Mouse (Mus musculus) midbrain, postnatal 0 days (tissue): ENCODE results near the gene Csf2rb. TPM values are rescaled to one million over a fixed set of nuclear protein-coding genes. Genes with fewer than 3 reads are reported as not detected.
"Not testable (repeated sequence)": the region's sequence is repeated elsewhere in the genome, so short reads cannot be mapped to it uniquely, and the experiment has no call there.

ENCODE experiments used
- ATAC-seq: fragments of 200-750 bp; cut with Nextera tagmentation; 2 replicates; pipeline ENCODE4 v1.8.0; 2017; ENCODE audit warnings: moderate number of reproducible peaks, mild to moderate bottlenecking, moderate TSS enrichment, moderate library complexity; ENCODE audit not compliant: low FRiP score
- DNase-seq: peaks from one replicate; pipeline ENCODE4 v3.0.0-alpha.2; 2015; ENCODE audit warnings: low spot score
- H3K27ac ChIP-seq: fragments of 300-500 bp; sonication (generic); 2 replicates; pipeline ENCODE4 v1.5.1; 2014; ENCODE audit warnings: low read depth, mild to moderate bottlenecking, low read length, mixed read lengths
- H3K27me3 ChIP-seq: fragments of 300-500 bp; sonication (generic); 2 replicates; pipeline ENCODE4 v1.6.1; 2014; ENCODE audit warnings: low read length, control low read depth, mixed read lengths; ENCODE audit not compliant: insufficient read depth
- H3K36me3 ChIP-seq: fragments of 300-500 bp; sonication (generic); 2 replicates; pipeline ENCODE4 v1.6.1; 2014; ENCODE audit warnings: low read length, control low read depth, mixed read lengths; ENCODE audit not compliant: insufficient read depth
- H3K4me1 ChIP-seq: fragments of 300-500 bp; sonication (generic); 2 replicates; pipeline ENCODE4 v1.6.1; 2014; ENCODE audit warnings: mild to moderate bottlenecking, control low read depth, antibody characterized with exemption, low read length, mixed read lengths; ENCODE audit not compliant: insufficient read depth
- H3K4me2 ChIP-seq: fragments of 300-500 bp; sonication (generic); 2 replicates; pipeline ENCODE4 v1.6.1; 2014; ENCODE audit warnings: low read depth, mild to moderate bottlenecking, low read length, mixed read lengths; ENCODE audit not compliant: poor library complexity, severe bottlenecking
- H3K4me3 ChIP-seq: fragments of 300-500 bp; sonication (generic); 2 replicates; pipeline ENCODE4 v1.5.1; 2014; ENCODE audit warnings: low read depth, mild to moderate bottlenecking, low read length, moderate library complexity
- H3K9ac ChIP-seq: fragments of 300-500 bp; sonication (generic); replicated peaks from 2 replicates; pipeline ENCODE4 v1.6.1; 2014; ENCODE audit warnings: mild to moderate bottlenecking, low read length, moderate library complexity, mixed read lengths; ENCODE audit not compliant: poor library complexity, severe bottlenecking
- H3K9me3 ChIP-seq: fragments of 300-500 bp; sonication (generic); 2 replicates; pipeline ENCODE4 v1.6.1; 2016; ENCODE audit warnings: low read length, control low read depth
- CTCF ChIP-seq: IDR thresholded peaks from 2 replicates; pipeline ENCODE4 v1.5.1; 2016; ENCODE audit warnings: antibody characterized with exemption, mild to moderate bottlenecking
- WGBS: fragments of 180-500 bp; shearing (Covaris S2); extraction: QIAGEN DNeasy Blood & Tissue Kit; methylation state at CpG from one replicate; pipeline ENCODE4 v1.1.7; 2014; 5-methylcytosine and 5-hydroxymethylcytosine counted together
- polyA plus RNA-seq: library from polyadenylated mRNA; unstranded; fragments of >200 nt; fragmentation: Nextera tagmentation; extraction: Ambion mirVana; gene quantifications from 2 replicates; pipeline ENCODE4 v1.2.1, GENCODE M21; 2015
- total RNA-seq: library from RNA; depleted of rRNA; stranded (reverse); fragments of >200 nt; gene quantifications from 2 replicates; pipeline ENCODE4 v1.2.3, GENCODE M21; 2014; rRNA removed

Gene Csf2rb
- 1.7 and 2.2 TPM in 2 replicates for total RNA-seq
- polyA plus RNA-seq: 0.63 and 0.90 TPM in 2 replicates

GRCm38 (mm10) chr15:78325671-78326339 is at the start of gene Csf2rb:
Csf2rb (plus strand) TSS chr15:78325752.
- WGBS: 82% methylated on average over 11 of the region's 11 CpGs
- H3K27ac ChIP-seq: no peak within 1 kb of the TSS
- no peak within 1 kb of the TSS for H3K4me2 ChIP-seq
- TF ChIP-seq CTCF: no peak
- H3K27me3 ChIP-seq: no peaks in the 10 kb centered on the region
- H3K36me3 ChIP-seq: no peaks in the 10 kb centered on the region
- ATAC-seq (no peak), DNase-seq (no peak)
- no peaks in the 10 kb centered on the region for H3K9me3 ChIP-seq
- H3K4me1 ChIP-seq: no peaks in the 10 kb centered on the region; the same call in 1 of the 2 replicates
- no peak within 1 kb of the TSS for H3K9ac ChIP-seq
- no peak within 1 kb of the TSS for H3K4me3 ChIP-seq

GRCm38 (mm10) chr15:78278308-78278707 is 47.2 kb upstream of the Csf2rb start:
- Histone ChIP-seq H3K27ac (no peak overlapping the region), H3K4me3 (no peak overlapping the region), H3K36me3 (no peaks in the 10 kb centered on the region), H3K9me3 (no peaks in the 10 kb centered on the region), H3K4me1 (no peaks in the 10 kb centered on the region), H3K27me3 (no peaks in the 10 kb centered on the region), H3K4me2 (no peak overlapping the region), H3K9ac (no peak overlapping the region)
- DNase-seq: no peak
- no peak for TF ChIP-seq CTCF
- no peak for ATAC-seq
- WGBS: 87% methylated on average over 2 of the region's 2 CpGs

GRCm38 (mm10) chr15:78287941-78288340 is 37.6 kb upstream of the Csf2rb start:
- Histone ChIP-seq H3K4me3 (no peak overlapping the region), H3K27ac (no peak overlapping the region), H3K9ac (no peak overlapping the region), H3K4me2 (no peak overlapping the region), H3K36me3 (no peaks in the 10 kb centered on the region), H3K9me3 (no peaks in the 10 kb centered on the region), H3K4me1 (no peaks in the 10 kb centered on the region), H3K27me3 (no peaks in the 10 kb centered on the region)
- ATAC-seq: no peak
- DNase-seq: no peak
- WGBS: 88% methylated on average over 5 of the region's 5 CpGs
- TF ChIP-seq CTCF: no peak

GRCm38 (mm10) chr15:78289775-78290174 is 35.8 kb upstream of the Csf2rb start:
- not testable (repeated sequence) for H3K4me2 ChIP-seq, ATAC-seq, H3K4me3 ChIP-seq, H3K9me3 ChIP-seq, DNase-seq, H3K9ac ChIP-seq, H3K36me3 ChIP-seq, H3K4me1 ChIP-seq, H3K27me3 ChIP-seq, H3K27ac ChIP-seq
- WGBS: 77% methylated on average over 4 of the region's 5 CpGs

- H3K4me3 ChIP-seq, ATAC-seq, H3K4me1 ChIP-seq, H3K36me3 ChIP-seq, H3K9ac ChIP-seq, H3K9me3 ChIP-seq, DNase-seq, H3K27me3 ChIP-seq, H3K4me2 ChIP-seq, H3K27ac ChIP-seq: not testable (repeated sequence)
- 3% methylated on average over 2 of the region's 2 CpGs for WGBS
These were observed 32.3 kb upstream of the Csf2rb start for GRCm38 (mm10) chr15:78293228-78293627.

- ATAC-seq (no peak), DNase-seq (no peak)
- H3K4me2 ChIP-seq: no peak overlapping the region
- no peaks in the 10 kb centered on the region for H3K36me3 ChIP-seq
- H3K9ac ChIP-seq: no peak overlapping the region
- WGBS: 77% methylated on average over 4 of the region's 4 CpGs
- H3K4me1 ChIP-seq: no peaks in the 10 kb centered on the region
- no peak for TF ChIP-seq CTCF
- H3K27ac ChIP-seq: no peak overlapping the region
- H3K4me3 ChIP-seq: no peak overlapping the region
- H3K27me3 ChIP-seq: no peaks in the 10 kb centered on the region
- H3K9me3 ChIP-seq: no peaks in the 10 kb centered on the region
These were observed 31.8 kb upstream of the Csf2rb start for GRCm38 (mm10) chr15:78293716-78294115.
